Mouse (Mus musculus) hindbrain, embryonic 16.5 days (tissue): ENCODE measurements around the gene Casp1. TPM values are rescaled to one million over a fixed set of nuclear protein-coding genes. Genes with fewer than 3 reads are reported as not detected.

Source experiments
- ATAC-seq: fragments of 200-750 bp; cut with Nextera tagmentation; 2 replicates; pipeline ENCODE4 v1.8.0; 2017; ENCODE audit warnings: moderate TSS enrichment, moderate library complexity
- H3K27ac ChIP-seq: fragments of 300-500 bp; sonication (generic); 2 replicates; pipeline ENCODE4 v1.5.1; 2014; ENCODE audit warnings: low read depth, mild to moderate bottlenecking, control low read depth, low read length, moderate library complexity
- H3K27me3 ChIP-seq: fragments of 300-500 bp; sonication (generic); replicated peaks from 2 replicates; pipeline ENCODE4 v1.6.1; 2014; ENCODE audit warnings: low read length; ENCODE audit not compliant: control insufficient read depth, insufficient read depth
- H3K36me3 ChIP-seq: fragments of 300-500 bp; sonication (generic); 2 replicates; pipeline ENCODE4 v1.6.1; 2014; ENCODE audit warnings: mild to moderate bottlenecking, low read length, moderate library complexity, mixed read lengths; ENCODE audit not compliant: control insufficient read depth, insufficient read depth
- H3K4me1 ChIP-seq: fragments of 300-500 bp; sonication (generic); 2 replicates; pipeline ENCODE4 v1.6.1; 2014; ENCODE audit warnings: low read depth, low read length; ENCODE audit not compliant: control insufficient read depth, insufficient read depth
- H3K4me2 ChIP-seq: fragments of 300-500 bp; sonication (generic); 2 replicates; pipeline ENCODE4 v1.6.1; 2014; ENCODE audit warnings: mild to moderate bottlenecking, low read length, control low read depth, moderate library complexity
- H3K4me3 ChIP-seq: fragments of 300-500 bp; sonication (generic); 2 replicates; pipeline ENCODE4 v1.5.1; 2014; ENCODE audit warnings: mild to moderate bottlenecking, low read length, control low read depth, moderate library complexity
- H3K9ac ChIP-seq: fragments of 300-500 bp; sonication (generic); 2 replicates; pipeline ENCODE4 v1.6.1; 2014; ENCODE audit warnings: low read depth, mild to moderate bottlenecking, control low read depth, low read length, moderate library complexity
- H3K9me3 ChIP-seq: fragments of 300-500 bp; sonication (generic); 2 replicates; pipeline ENCODE4 v1.6.1; 2014; ENCODE audit warnings: mild to moderate bottlenecking, low read length, moderate library complexity; ENCODE audit not compliant: control insufficient read depth
- WGBS: fragments of 180-500 bp; shearing (Covaris S2); extraction: QIAGEN DNeasy Blood & Tissue Kit; methylation state at CpG from one replicate; pipeline ENCODE4 v1.1.7; 2014; 5-methylcytosine and 5-hydroxymethylcytosine counted together
- polyA plus RNA-seq: library from polyadenylated mRNA; unstranded; fragments of >200 nt; fragmentation: Nextera tagmentation; extraction: Ambion mirVana; gene quantifications from 2 replicates; pipeline ENCODE4 v1.2.1, GENCODE M21; 2015

Gene Casp1
- 1.2 and 1.4 TPM in 2 replicates for polyA plus RNA-seq

- H3K4me2 ChIP-seq, result no peak within 1 kb of the TSS
- H3K27me3 ChIP-seq, result no peaks in the 10 kb centered on the region
- 55% methylated on average over 11 of the region's 11 CpGs for WGBS
These were observed at the start of gene Casp1 for GRCm38 (mm10) chr9:5298329-5299131. Casp1 (plus strand) TSS chr9:5298517.

GRCm38 (mm10) chr9:5263951-5264475 is 34.3 kb upstream of the Casp1 start:
- Histone ChIP-seq H3K36me3 (no peaks in the 10 kb centered on the region), H3K27ac (no peak overlapping the region), H3K4me3 (no peak overlapping the region), H3K4me2 (no peak overlapping the region), H3K9ac (no peak overlapping the region), H3K4me1 (no peaks in the 10 kb centered on the region), H3K9me3 (no peaks in the 10 kb centered on the region), H3K27me3 (no peaks in the 10 kb centered on the region)
- ATAC-seq, result no peak
- 73% methylated on average over 2 of the region's 2 CpGs for WGBS

More at GRCm38 (mm10) chr9:5298329-5299131, at the start of gene Casp1:
- H3K9ac ChIP-seq, result no peak within 1 kb of the TSS
- H3K9me3 ChIP-seq, result no peaks in the 10 kb centered on the region
- no peak for ATAC-seq
- H3K4me3 ChIP-seq, result no peak within 1 kb of the TSS
- no peaks in the 10 kb centered on the region for H3K4me1 ChIP-seq
- H3K36me3 ChIP-seq, result no peaks in the 10 kb centered on the region
- no peak within 1 kb of the TSS for H3K27ac ChIP-seq

GRCm38 (mm10) chr9:5270274-5270673 is 28.0 kb upstream of the Casp1 start:
- Histone ChIP-seq H3K27me3 (no peaks in the 10 kb centered on the region), H3K4me3 (no peak overlapping the region), H3K36me3 (no peaks in the 10 kb centered on the region), H3K27ac (no peak overlapping the region), H3K4me1 (no peaks in the 10 kb centered on the region), H3K4me2 (no peak overlapping the region), H3K9me3 (no peaks in the 10 kb centered on the region), H3K9ac (no peak overlapping the region)
- 97% methylated on average over 2 of the region's 2 CpGs for WGBS
- ATAC-seq, result no peak

GRCm38 (mm10) chr9:5270884-5271283 is 27.4 kb upstream of the Casp1 start:
- Histone ChIP-seq H3K4me1 (no peaks in the 10 kb centered on the region), H3K4me3 (no peak overlapping the region), H3K9me3 (no peaks in the 10 kb centered on the region), H3K9ac (no peak overlapping the region), H3K4me2 (no peak overlapping the region), H3K27me3 (no peaks in the 10 kb centered on the region), H3K36me3 (no peaks in the 10 kb centered on the region), H3K27ac (no peak overlapping the region)
- no peak for ATAC-seq
- 76% methylated on average over 1 of the region's 1 CpGs for WGBS

GRCm38 (mm10) chr9:5271334-5271845 is 26.9 kb upstream of the Casp1 start:
- H3K27me3 ChIP-seq, result no peaks in the 10 kb centered on the region
- no peak overlapping the region for H3K27ac ChIP-seq
- 83% methylated on average over 6 of the region's 6 CpGs for WGBS
- H3K36me3 ChIP-seq, result no peaks in the 10 kb centered on the region
- H3K4me3 ChIP-seq, result no peak overlapping the region
- no peak overlapping the region for H3K4me2 ChIP-seq
- ATAC-seq, result no peak
- no peaks in the 10 kb centered on the region for H3K4me1 ChIP-seq
- H3K9ac ChIP-seq, result no peak overlapping the region
- no peaks in the 10 kb centered on the region for H3K9me3 ChIP-seq

- Histone ChIP-seq H3K9me3 (no peaks in the 10 kb centered on the region), H3K36me3 (no peaks in the 10 kb centered on the region), H3K27me3 (no peaks in the 10 kb centered on the region), H3K4me2 (no peak overlapping the region), H3K27ac (no peak overlapping the region), H3K9ac (no peak overlapping the region), H3K4me3 (no peak overlapping the region), H3K4me1 (no peaks in the 10 kb centered on the region)
- 75% methylated on average over 2 of the region's 2 CpGs for WGBS
- no peak for ATAC-seq
These were observed 12.2 kb upstream of the Casp1 start for GRCm38 (mm10) chr9:5286071-5286470.

- no peak overlapping the region for H3K27ac ChIP-seq
- no peak overlapping the region for H3K9ac ChIP-seq
- H3K4me1 ChIP-seq, result no peaks in the 10 kb centered on the region
- H3K27me3 ChIP-seq, result no peaks in the 10 kb centered on the region
- H3K9me3 ChIP-seq, result no peaks in the 10 kb centered on the region
- no peaks in the 10 kb centered on the region for H3K36me3 ChIP-seq
- H3K4me3 ChIP-seq, result no peak overlapping the region
- ATAC-seq, result no peak
- H3K4me2 ChIP-seq, result no peak overlapping the region
These were observed 11.7 kb upstream of the Casp1 start for GRCm38 (mm10) chr9:5286597-5286996.

GRCm38 (mm10) chr9:5296354-5297237 is 1.7 kb upstream of the Casp1 start:
- no peaks in the 10 kb centered on the region for H3K9me3 ChIP-seq
- H3K4me3 ChIP-seq, result no peak overlapping the region
- H3K27ac ChIP-seq, result no peak overlapping the region
- H3K4me2 ChIP-seq, result no peak overlapping the region
- H3K9ac ChIP-seq, result no peak overlapping the region
- no peaks in the 10 kb centered on the region for H3K27me3 ChIP-seq
- no peak for ATAC-seq
- WGBS, result 73% methylated on average over 2 of the region's 2 CpGs
- no peaks in the 10 kb centered on the region for H3K36me3 ChIP-seq
- H3K4me1 ChIP-seq, result no peaks in the 10 kb centered on the region

- Histone ChIP-seq H3K9ac (no peak overlapping the region), H3K4me2 (no peak overlapping the region), H3K4me3 (no peak overlapping the region), H3K27me3 (no peaks in the 10 kb centered on the region), H3K36me3 (no peaks in the 10 kb centered on the region), H3K9me3 (no peaks in the 10 kb centered on the region), H3K4me1 (no peaks in the 10 kb centered on the region), H3K27ac (no peak overlapping the region)
- no peak for ATAC-seq
- 87% methylated on average over 2 of the region's 2 CpGs for WGBS
These were observed 740 bp downstream of the Casp1 start for GRCm38 (mm10) chr9:5299132-5299381.
